Mouse (Mus musculus) adrenal gland, postnatal 4 days (tissue): ENCODE data around the gene Eef1a1. TPM values are rescaled to one million over a fixed set of nuclear protein-coding genes. Genes with fewer than 3 reads are reported as not detected.
"Not testable (repeated sequence)": the region's sequence is repeated elsewhere in the genome, so short reads cannot be mapped to it uniquely, and the experiment has no call there.

ENCODE experiments used
- DNase-seq, 2 experiments: peaks; one replicate each; pipeline ENCODE4 v3.0.0; 2021 to 2022; ENCODE audit warnings: low spot score in 2 of 2, mixed read lengths in 2 of 2
- total RNA-seq, 2 experiments: library from RNA; stranded (reverse); gene quantifications; 2 replicates each; pipeline ENCODE4 v1.2.3; 2021

The Eef1a1 gene
- total RNA-seq, 2 experiments from 2014 or later: 7,895 to 7,946 TPM

DNA sequence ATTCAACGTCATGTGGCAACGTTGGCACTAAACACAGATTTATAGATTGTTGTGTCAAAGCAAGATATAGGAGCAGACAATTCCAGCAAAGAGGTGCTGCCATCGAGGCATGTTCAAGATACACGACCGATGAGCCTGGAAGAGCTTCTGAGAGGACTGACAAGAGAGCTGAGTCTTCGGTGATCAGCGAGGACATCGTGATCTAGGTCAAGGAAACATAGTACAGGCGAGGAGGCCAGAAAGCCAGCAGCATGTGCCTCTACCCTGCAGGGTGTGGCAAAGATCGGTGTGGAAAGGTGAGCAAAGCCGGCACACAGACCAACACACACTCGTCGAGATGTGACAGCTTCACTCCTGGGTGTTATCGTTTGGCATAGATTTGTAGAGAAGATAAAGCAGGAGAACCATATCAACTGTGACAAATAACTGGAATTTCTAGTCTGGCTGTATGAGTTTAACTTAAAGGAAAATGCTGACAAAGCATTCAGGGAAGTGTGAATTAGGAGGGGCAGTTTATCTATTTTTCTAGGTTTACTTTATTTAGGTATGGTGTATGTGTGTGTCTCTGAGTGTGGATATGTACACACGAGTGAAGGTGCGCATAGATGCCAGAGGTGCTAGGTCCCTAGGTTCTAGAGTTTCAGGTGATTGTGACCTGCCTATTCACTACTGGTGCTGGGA is 19.3 kb upstream of the Eef1a1 start:
- no peak for DNase-seq

GRCm38 (mm10) chr9:78506722-78507077 is 17.7 kb upstream of the Eef1a1 start:
- no peak for DNase-seq

GRCm38 (mm10) chr9:78506002-78506721 is 17.2 kb upstream of the Eef1a1 start:
- DNase-seq: no peak

DNA sequence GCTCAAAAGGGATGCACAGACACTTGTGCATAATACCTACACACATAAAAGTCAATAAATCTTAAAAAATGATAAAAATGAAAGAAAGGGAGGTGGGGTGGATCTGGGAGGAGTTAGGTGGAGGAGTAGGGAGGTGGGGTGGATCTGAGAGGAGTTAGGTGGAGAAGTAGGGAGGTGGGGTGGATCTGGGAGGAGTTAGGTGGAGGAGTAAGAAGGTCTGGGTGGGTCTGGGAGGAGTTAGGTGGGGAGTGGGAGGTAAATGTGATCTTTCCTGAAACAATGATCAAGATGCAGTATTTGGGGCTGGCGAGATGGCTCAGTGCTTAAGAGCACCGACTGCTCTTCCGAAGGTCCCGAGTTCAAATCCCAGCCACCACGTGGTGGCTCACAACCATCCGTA is 16.3 kb upstream of the Eef1a1 start:
- DNase-seq: no peak

GRCm38 (mm10) chr9:78504679-78505078 is 15.7 kb upstream of the Eef1a1 start:
- no peak for DNase-seq

- no peak for DNase-seq
Observed at GRCm38 (mm10) chr9:78504133-78504532, 15.2 kb upstream of the Eef1a1 start.

DNA sequence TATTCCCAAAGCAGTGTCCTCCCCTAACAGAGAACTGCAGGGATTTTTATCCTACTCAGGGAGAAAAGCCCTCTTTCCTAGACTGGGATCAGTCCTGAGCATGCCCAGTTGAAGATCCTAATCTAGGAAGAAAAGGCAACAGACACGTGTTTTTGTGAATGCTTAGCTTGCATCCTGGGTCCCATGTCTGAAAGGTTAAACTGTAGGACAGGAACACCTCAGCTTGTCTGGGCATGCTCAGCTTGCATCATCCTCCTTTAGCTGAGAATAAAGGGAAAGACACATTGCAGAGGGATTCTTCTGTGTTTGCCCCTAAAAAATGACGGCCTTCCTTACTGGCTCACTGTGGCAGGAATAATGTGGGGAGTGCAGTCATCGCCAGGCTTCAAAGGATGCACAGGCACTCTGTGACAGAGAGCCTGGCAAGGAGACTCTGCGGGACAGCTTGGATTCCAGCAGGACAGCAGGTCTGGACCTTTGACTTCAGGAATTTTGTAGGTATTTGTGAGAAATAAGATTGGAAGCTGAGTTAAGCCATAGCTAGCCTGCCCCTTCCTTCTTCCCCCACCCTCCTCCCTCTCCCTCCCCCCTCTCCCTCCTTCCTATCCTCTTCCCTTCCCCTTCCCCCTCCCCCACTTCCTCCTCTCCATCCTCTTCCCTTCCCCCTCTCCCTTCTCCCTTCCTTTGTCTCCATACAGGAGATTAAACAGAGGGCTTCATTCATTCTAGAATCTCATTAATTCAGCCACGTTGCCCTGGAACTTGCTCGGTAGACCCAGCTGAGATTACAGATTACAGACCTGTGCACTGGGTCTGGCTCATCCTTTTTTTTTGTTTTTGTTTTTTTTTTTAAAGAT is 14.5 kb upstream of the Eef1a1 start:
- DNase-seq: no peak

DNA sequence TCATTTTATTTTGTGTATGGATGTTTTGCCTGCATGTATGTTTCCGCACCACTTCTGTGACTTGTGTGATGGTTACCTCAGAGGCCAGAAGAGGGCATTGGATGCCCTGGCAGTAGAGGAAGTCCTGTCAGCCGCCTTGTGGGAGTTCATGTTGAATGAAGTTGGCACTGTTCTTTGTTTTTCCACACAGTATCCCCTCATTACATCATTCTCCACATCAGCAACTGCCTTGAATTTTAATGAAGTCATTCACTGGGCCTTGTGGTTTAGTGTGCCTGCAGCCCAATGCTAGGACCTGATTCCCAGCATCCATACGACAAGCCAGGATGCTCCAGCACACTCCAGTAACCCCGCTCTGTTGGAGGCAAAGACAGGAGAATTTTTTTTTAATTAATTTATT is 12.3 kb upstream of the Eef1a1 start:
- no peak for DNase-seq

DNA sequence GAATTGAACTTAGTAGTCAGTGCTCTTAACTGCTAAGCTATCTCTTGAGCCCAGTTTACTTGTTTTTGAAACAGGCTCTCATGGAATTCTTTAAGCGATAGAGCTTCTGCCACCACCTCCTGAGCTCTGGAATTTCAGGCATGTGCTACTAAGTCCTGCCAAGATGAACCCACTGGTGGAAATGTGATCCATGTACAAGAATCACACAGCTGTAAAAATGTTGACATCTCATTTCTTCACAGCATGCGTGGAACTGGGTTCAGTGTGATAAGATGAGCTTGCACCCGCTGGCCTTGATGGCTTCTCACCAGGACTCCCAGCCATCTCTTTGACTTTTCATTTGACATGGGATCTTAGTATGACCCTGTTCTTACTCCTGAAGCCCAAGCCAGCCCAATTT is 11.4 kb upstream of the Eef1a1 start:
- no peak for DNase-seq

- DNase-seq: no peak
Observed at GRCm38 (mm10) chr9:78493171-78493570, 4.2 kb upstream of the Eef1a1 start.

- DNase-seq: no peak
Observed at GRCm38 (mm10) chr9:78492254-78492653, 3.3 kb upstream of the Eef1a1 start.

GRCm38 (mm10) chr9:78491169-78491568 is 2.2 kb upstream of the Eef1a1 start:
- DNase-seq: no peak

DNA sequence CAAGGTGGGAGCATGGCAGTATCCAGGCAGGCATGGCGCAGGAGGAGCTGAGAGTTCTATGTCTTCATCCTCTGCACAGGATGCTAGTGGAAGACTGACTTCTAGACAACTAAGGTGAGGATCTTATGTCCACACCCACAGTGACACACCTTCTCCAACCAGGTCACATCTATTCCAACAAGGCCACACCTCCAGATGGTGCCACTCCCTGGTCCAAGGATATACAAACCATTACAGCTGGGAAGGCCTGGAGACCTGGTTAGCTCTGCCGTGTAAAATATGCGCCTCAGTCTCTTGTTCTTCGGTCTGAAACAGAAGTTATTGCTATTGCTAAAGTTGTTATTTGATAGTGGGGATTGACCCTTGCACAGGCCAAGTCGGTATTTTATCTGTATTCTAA is 930 bp downstream of the Eef1a1 start:
- not testable (repeated sequence) for DNase-seq

DNA sequence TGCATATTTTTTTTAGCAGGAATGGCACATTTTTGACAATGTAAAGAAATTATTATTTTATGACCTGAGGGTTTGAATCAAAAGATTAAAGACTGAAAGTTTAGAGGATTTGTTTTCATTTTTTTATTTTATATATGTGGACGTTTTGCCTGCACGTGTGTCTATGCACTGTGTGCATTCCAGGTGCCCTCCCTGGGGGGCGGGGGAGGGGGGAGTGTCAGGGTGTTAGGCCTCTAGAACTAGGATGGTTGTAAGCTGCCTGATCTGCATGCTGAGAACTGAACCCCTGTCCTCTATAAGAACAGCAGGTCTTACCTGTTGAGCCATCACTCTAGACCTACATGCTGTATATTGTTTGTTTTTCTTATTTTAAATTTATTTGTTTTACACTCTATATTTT is 4.3 kb downstream of the Eef1a1 start:
- DNase-seq: no peak

DNA sequence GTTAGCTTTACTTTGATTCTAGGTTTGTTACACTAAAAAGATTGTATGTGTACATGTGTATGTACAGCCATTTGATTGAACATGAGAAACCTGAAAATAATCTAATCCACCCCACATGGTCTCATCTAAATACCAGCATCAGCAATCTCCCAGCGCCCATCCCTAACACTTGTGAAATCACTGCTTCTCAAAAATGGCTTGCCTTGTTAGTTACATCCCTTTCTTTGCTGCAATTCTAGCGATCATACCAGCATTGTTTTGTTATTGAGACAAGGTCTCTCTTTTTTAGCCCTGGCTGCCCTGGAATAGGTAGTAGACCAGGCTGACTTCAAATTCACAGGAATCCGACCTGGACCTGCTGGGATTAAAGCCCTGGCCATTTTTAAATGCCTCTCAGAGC is 6.6 kb downstream of the Eef1a1 start:
- no peak for DNase-seq

DNA sequence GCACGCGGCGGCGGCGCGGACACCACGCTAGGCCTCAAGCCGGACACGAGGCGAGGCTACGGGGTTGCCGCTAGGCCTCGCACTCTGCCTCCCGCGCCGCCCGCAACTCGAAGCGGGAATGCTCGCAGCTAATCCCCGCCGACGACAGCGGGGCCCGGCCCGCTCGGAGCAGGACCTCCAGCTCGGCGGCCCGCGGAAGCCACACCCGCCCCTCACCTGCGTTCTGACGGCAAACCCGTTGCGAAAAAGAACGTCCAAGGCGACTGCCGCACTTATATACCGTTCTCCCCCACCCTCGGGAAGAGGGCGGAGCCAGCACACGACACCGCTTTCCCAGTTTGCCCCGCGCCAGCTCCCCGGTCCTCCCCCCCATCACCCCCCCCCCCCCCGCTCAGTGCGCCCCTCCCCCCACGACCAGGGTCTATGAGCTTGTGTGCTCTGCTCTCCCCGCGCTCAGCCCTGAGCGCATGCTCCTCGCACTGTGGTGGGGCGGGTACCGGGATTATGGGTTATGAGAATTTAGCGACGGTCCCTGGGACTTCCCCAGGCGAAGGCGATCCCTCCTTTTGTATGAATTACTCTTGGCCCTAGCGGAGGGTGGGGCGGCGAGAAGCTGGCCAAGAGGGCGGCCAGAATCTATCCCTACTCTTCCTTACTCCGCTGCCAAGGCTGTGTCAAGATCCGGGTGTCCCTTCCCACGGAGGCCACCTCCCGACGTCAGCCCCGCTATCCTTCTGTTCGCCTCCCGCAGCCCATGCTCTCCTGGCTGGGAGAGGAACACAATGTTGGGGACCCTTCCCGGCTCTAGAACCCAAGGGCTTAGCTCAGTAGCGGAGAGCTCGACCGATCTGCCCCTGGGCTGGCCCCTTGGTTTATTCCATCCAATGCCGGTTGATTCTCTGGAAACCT is 7.3 kb downstream of the Eef1a1 start:
- peak; percentile 91 to 92 for DNase-seq

DNA sequence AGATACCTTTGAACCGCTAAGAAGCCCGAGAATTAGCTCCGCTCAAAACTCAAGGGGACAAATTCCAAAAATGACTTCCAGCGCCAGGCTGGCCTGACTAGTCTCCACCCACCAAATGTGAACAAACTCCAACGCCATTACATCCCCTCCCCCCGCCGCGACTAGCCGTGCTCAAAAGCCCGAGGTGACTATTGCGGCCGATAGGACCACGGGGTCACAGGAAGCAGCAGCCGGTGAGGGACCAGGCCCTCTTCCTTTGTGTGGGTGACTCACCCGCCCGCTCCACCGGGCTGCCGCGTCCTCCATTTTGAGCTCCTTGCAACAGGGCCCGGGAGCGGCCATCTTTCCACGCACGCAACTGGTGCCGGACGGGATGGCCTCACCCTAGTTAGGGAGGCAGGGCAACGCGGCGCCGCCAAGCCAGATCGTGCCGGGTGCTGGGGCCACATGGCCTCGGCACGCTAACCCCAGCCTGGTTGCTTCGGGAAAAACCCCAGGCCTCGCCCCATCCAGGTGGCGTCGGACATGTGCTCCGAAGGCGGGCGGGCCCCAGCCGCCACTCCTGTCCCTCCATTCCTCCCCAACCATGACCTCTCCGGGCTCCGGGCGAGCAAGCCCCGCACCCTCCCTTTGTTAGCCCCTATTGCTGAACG is 8.1 kb downstream of the Eef1a1 start:
- DNase-seq: peak; percentile 55 to 70

DNA sequence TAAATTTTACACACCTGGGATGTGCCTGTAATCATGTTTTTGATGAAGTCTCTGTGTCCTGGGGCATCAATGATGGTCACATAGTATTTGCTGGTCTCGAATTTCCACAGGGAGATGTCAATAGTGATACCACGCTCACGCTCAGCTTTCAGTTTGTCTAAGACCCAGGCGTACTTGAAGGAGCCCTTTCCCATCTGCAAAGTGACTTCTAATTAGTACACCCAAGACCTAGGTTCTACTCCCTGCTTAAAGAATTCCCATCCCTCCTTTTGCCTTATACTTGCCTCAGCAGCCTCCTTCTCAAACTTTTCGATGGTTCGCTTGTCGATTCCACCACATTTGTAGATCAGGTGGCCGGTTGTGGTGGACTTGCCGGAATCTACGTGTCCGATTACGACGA is 8.7 kb downstream of the Eef1a1 start:
- not testable (repeated sequence) for DNase-seq

DNA sequence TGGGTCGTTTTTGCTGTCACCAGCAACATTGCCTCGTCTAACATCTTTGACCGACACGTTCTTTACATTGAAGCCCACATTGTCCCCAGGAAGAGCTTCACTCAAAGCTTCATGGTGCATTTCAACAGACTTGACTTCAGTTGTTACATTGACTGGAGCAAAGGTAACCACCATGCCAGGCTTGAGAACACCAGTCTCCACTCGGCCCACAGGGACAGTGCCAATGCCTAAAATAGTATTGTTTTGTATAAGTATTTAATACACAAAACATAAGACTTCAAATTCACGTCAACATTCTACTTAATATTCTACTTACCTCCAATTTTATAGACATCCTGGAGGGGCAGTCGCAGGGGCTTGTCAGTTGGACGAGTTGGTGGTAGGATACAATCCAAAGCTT is 9.6 kb downstream of the Eef1a1 start:
- DNase-seq: not testable (repeated sequence)

GRCm38 (mm10) chr9:78478009-78478605 is 10.8 kb downstream of the Eef1a1 start:
- not testable (repeated sequence) for DNase-seq
